Mouse (Mus musculus): ENCODE measurements at regions not wholly inside any gene's neighbourhood (a gene's known extent, or its start where the extent isn't known, plus 50 kb on each side); places are given as distances from the start of the nearest gene placed in this dataset.

- peak; percentile 16 to 47 for DNase-seq (ENCODE audit: low read depth in 2 of 2, low spot score in 2 of 2)
Observed at GRCm38 (mm10) chr12:25415232-25415631, 318.3 kb upstream of the Id2 start.

- no peak for DNase-seq (ENCODE audit: low read depth in 2 of 2, low spot score in 2 of 2)
Observed at GRCm38 (mm10) chr12:25407301-25407700, 310.4 kb upstream of the Id2 start.

GRCm38 (mm10) chr12:25400326-25400725 lies 303.4 kb upstream of the Id2 start:
- no peak for DNase-seq (ENCODE audit: low read depth in 2 of 2, low spot score in 2 of 2)

GRCm38 (mm10) chr12:25398726-25399125 lies 301.8 kb upstream of the Id2 start:
- DNase-seq (ENCODE audit: low read depth in 2 of 2, low spot score in 2 of 2), result no peak

- no peak for DNase-seq (ENCODE audit: low read depth in 2 of 2, low spot score in 2 of 2)
Observed at GRCm38 (mm10) chr12:25394326-25394725, 297.4 kb upstream of the Id2 start.

GRCm38 (mm10) chr12:25393501-25393900 lies 296.6 kb upstream of the Id2 start:
- no peak for DNase-seq (ENCODE audit: low read depth in 2 of 2, low spot score in 2 of 2)

GRCm38 (mm10) chr12:25389202-25389601 lies 292.3 kb upstream of the Id2 start:
- no peak for DNase-seq (ENCODE audit: low read depth in 2 of 2, low spot score in 2 of 2)

GRCm38 (mm10) chr12:25387791-25388280 lies 290.9 kb upstream of the Id2 start:
- no peak for DNase-seq (ENCODE audit: low read depth in 2 of 2, low spot score in 2 of 2)

- no peak for DNase-seq (ENCODE audit: low read depth in 2 of 2, low spot score in 2 of 2)
Observed at GRCm38 (mm10) chr12:25382961-25383360, 286.0 kb upstream of the Id2 start.

- no peak for DNase-seq (ENCODE audit: low read depth in 2 of 2, low spot score in 2 of 2)
Observed at GRCm38 (mm10) chr12:25382475-25382874, 285.5 kb upstream of the Id2 start.

- DNase-seq (ENCODE audit: low read depth in 2 of 2, low spot score in 2 of 2), result no peak
Observed at GRCm38 (mm10) chr12:25381619-25382018, 284.7 kb upstream of the Id2 start.

- DNase-seq (ENCODE audit: low read depth in 2 of 2, low spot score in 2 of 2), result no peak
Observed at GRCm38 (mm10) chr12:25379996-25380395, 283.1 kb upstream of the Id2 start.

- DNase-seq (ENCODE audit: low read depth in 2 of 2, low spot score in 2 of 2), result no peak
Observed at GRCm38 (mm10) chr12:25379016-25379415, 282.1 kb upstream of the Id2 start.

- DNase-seq (ENCODE audit: low read depth in 2 of 2, low spot score in 2 of 2), result no peak
Observed at GRCm38 (mm10) chr12:25378036-25378645, 281.2 kb upstream of the Id2 start.

GRCm38 (mm10) chr12:25376451-25376850 lies 279.5 kb upstream of the Id2 start:
- DNase-seq (ENCODE audit: low read depth in 2 of 2, low spot score in 2 of 2), result no peak

GRCm38 (mm10) chr12:25367541-25367940 lies 270.6 kb upstream of the Id2 start:
- no peak for DNase-seq (ENCODE audit: low read depth in 2 of 2, low spot score in 2 of 2)

- no peak for DNase-seq (ENCODE audit: low read depth in 2 of 2, low spot score in 2 of 2)
Observed at GRCm38 (mm10) chr12:25365600-25366267, 268.8 kb upstream of the Id2 start.

GRCm38 (mm10) chr12:25364966-25365568 lies 268.1 kb upstream of the Id2 start:
- DNase-seq (ENCODE audit: low read depth in 2 of 2, low spot score in 2 of 2), result no peak

- no peak for DNase-seq (ENCODE audit: low read depth in 2 of 2, low spot score in 2 of 2)
Observed at GRCm38 (mm10) chr12:25363839-25364238, 266.9 kb upstream of the Id2 start.

- DNase-seq (ENCODE audit: low read depth in 2 of 2, low spot score in 2 of 2), result no peak
Observed at GRCm38 (mm10) chr12:25363341-25363740, 266.4 kb upstream of the Id2 start.

GRCm38 (mm10) chr12:25362771-25363170 lies 265.8 kb upstream of the Id2 start:
- no peak for DNase-seq (ENCODE audit: low read depth in 2 of 2, low spot score in 2 of 2)

- DNase-seq (ENCODE audit: low read depth in 2 of 2, low spot score in 2 of 2), result no peak
Observed at GRCm38 (mm10) chr12:25360726-25361125, 263.8 kb upstream of the Id2 start.
